Mouse (Mus musculus): ENCODE results near the gene AC170998.1. TPM values are rescaled to one million over a fixed set of nuclear protein-coding genes. Genes with fewer than 3 reads are reported as not detected.

AC170998.1 gene
- polyA plus RNA-seq, 1 experiment from 2014 or later: 2.3 TPM

- H3K9me3 ChIP-seq: no peaks in the 10 kb centered on the region
- no peak overlapping the region for H3K4me3 ChIP-seq
- no peak for ATAC-seq (replicated peaks)
- H3K4me2 ChIP-seq (replicated peaks): no peak overlapping the region
- peaks cover 31% of the 10 kb centered on the region for H3K36me3 ChIP-seq
- no peaks in the 10 kb centered on the region for H3K4me1 ChIP-seq
- 97% methylated on average over 6 of the region's 6 CpGs for WGBS
- H3K27me3 ChIP-seq: no peaks in the 10 kb centered on the region
- H3K27ac ChIP-seq (replicated peaks): no peak overlapping the region
- H3K9ac ChIP-seq (replicated peaks): no peak overlapping the region
These were observed 13.4 kb downstream of the AC170998.1 start for GRCm38 (mm10) chr17:28739244-28739643.

- ATAC-seq (replicated peaks): no peak
- H3K4me3 ChIP-seq: no peak overlapping the region
- no peaks in the 10 kb centered on the region for H3K9me3 ChIP-seq
- no peak overlapping the region for H3K27ac ChIP-seq (replicated peaks)
- peaks cover 39% of the 10 kb centered on the region for H3K36me3 ChIP-seq
- H3K27me3 ChIP-seq: no peaks in the 10 kb centered on the region
- no peaks in the 10 kb centered on the region for H3K4me1 ChIP-seq
- no peak overlapping the region for H3K9ac ChIP-seq (replicated peaks)
- 85% methylated on average over 11 of the region's 11 CpGs for WGBS
- H3K4me2 ChIP-seq (replicated peaks): no peak overlapping the region
These were observed 17.4 kb downstream of the AC170998.1 start for GRCm38 (mm10) chr17:28743145-28743866.

- Histone ChIP-seq H3K36me3 (peaks cover 39% of the 10 kb centered on the region), H3K4me2 (replicated peaks) (no peak overlapping the region), H3K27ac (replicated peaks) (no peak overlapping the region), H3K9me3 (no peaks in the 10 kb centered on the region), H3K4me3 (no peak overlapping the region), H3K27me3 (no peaks in the 10 kb centered on the region), H3K4me1 (no peaks in the 10 kb centered on the region), H3K9ac (replicated peaks) (no peak overlapping the region)
- ATAC-seq (replicated peaks): no peak
- WGBS: 90% methylated on average over 9 of the region's 9 CpGs
These were observed 18.0 kb downstream of the AC170998.1 start for GRCm38 (mm10) chr17:28743916-28744315.

- no peak for ATAC-seq (replicated peaks)
- Histone ChIP-seq H3K4me3 (no peak overlapping the region), H3K9ac (replicated peaks) (no peak overlapping the region), H3K9me3 (no peaks in the 10 kb centered on the region), H3K27me3 (no peaks in the 10 kb centered on the region), H3K4me2 (replicated peaks) (no peak overlapping the region), H3K27ac (replicated peaks) (no peak overlapping the region), H3K4me1 (no peaks in the 10 kb centered on the region), H3K36me3 (peaks cover 36% of the 10 kb centered on the region)
- WGBS: 85% methylated on average over 6 of the region's 6 CpGs
These were observed 19.9 kb downstream of the AC170998.1 start for GRCm38 (mm10) chr17:28745773-28746172.

GRCm38 (mm10) chr17:28748001-28748400 lies 22.1 kb downstream of the AC170998.1 start:
- WGBS: 85% methylated on average over 4 of the region's 4 CpGs
- Histone ChIP-seq H3K9me3 (no peaks in the 10 kb centered on the region), H3K4me3 (no peak overlapping the region), H3K4me2 (replicated peaks) (no peak overlapping the region), H3K9ac (replicated peaks) (no peak overlapping the region), H3K27me3 (no peaks in the 10 kb centered on the region), H3K27ac (replicated peaks) (no peak overlapping the region), H3K4me1 (no peaks in the 10 kb centered on the region), H3K36me3 (peaks cover 29% of the 10 kb centered on the region)
- ATAC-seq (replicated peaks): no peak

- Histone ChIP-seq H3K36me3 (peaks cover 6% of the 10 kb centered on the region; the same call in 1 of the 2 replicates), H3K27ac (replicated peaks) (no peak overlapping the region), H3K4me2 (replicated peaks) (no peak overlapping the region), H3K9me3 (no peaks in the 10 kb centered on the region), H3K9ac (replicated peaks) (no peak overlapping the region), H3K4me3 (no peak overlapping the region), H3K27me3 (no peaks in the 10 kb centered on the region), H3K4me1 (no peaks in the 10 kb centered on the region)
- no peak for ATAC-seq (replicated peaks)
- WGBS: 88% methylated on average over 6 of the region's 6 CpGs
These were observed 24.7 kb downstream of the AC170998.1 start for GRCm38 (mm10) chr17:28750580-28750979.

- no peak overlapping the region for H3K27ac ChIP-seq (replicated peaks)
- H3K27me3 ChIP-seq: no peaks in the 10 kb centered on the region
- H3K4me1 ChIP-seq: no peaks in the 10 kb centered on the region
- 69% methylated on average over 5 of the region's 5 CpGs for WGBS
- no peaks in the 10 kb centered on the region for H3K9me3 ChIP-seq
- H3K4me3 ChIP-seq: no peak overlapping the region
- no peak overlapping the region for H3K4me2 ChIP-seq (replicated peaks)
- H3K9ac ChIP-seq (replicated peaks): no peak overlapping the region
- ATAC-seq (replicated peaks): no peak
- no peaks in the 10 kb centered on the region for H3K36me3 ChIP-seq
These were observed 30.6 kb downstream of the AC170998.1 start for GRCm38 (mm10) chr17:28756447-28756846.

- no peak for ATAC-seq (replicated peaks)
- Histone ChIP-seq H3K9ac (replicated peaks) (no peak overlapping the region), H3K9me3 (no peaks in the 10 kb centered on the region), H3K36me3 (no peaks in the 10 kb centered on the region), H3K4me2 (replicated peaks) (no peak overlapping the region), H3K27me3 (no peaks in the 10 kb centered on the region), H3K27ac (replicated peaks) (no peak overlapping the region), H3K4me1 (no peaks in the 10 kb centered on the region), H3K4me3 (no peak overlapping the region)
- 72% methylated on average over 2 of the region's 2 CpGs for WGBS
These were observed 31.6 kb downstream of the AC170998.1 start for GRCm38 (mm10) chr17:28757470-28757869.

- Histone ChIP-seq H3K9ac (replicated peaks) (no peak overlapping the region), H3K4me2 (replicated peaks) (no peak overlapping the region), H3K4me3 (no peak overlapping the region), H3K27me3 (no peaks in the 10 kb centered on the region), H3K4me1 (no peaks in the 10 kb centered on the region), H3K27ac (replicated peaks) (no peak overlapping the region), H3K36me3 (no peaks in the 10 kb centered on the region), H3K9me3 (no peaks in the 10 kb centered on the region)
- ATAC-seq (replicated peaks): no peak
- WGBS: 85% methylated on average over 8 of the region's 8 CpGs
These were observed 34.9 kb downstream of the AC170998.1 start for GRCm38 (mm10) chr17:28760736-28761312.

GRCm38 (mm10) chr17:28761871-28762270 lies 36.0 kb downstream of the AC170998.1 start:
- Histone ChIP-seq H3K27ac (replicated peaks) (no peak overlapping the region), H3K4me1 (no peaks in the 10 kb centered on the region), H3K36me3 (no peaks in the 10 kb centered on the region), H3K4me3 (no peak overlapping the region), H3K27me3 (no peaks in the 10 kb centered on the region), H3K9ac (replicated peaks) (no peak overlapping the region), H3K4me2 (replicated peaks) (no peak overlapping the region), H3K9me3 (no peaks in the 10 kb centered on the region)
- WGBS: 20% methylated on average over 3 of the region's 3 CpGs
- ATAC-seq (replicated peaks): no peak

GRCm38 (mm10) chr17:28766203-28766602 lies 40.3 kb downstream of the AC170998.1 start:
- WGBS: 78% methylated on average over 3 of the region's 3 CpGs
- H3K27me3 ChIP-seq: peaks cover 29% of the 10 kb centered on the region
- no peaks in the 10 kb centered on the region for H3K9me3 ChIP-seq
- no peak for ATAC-seq (replicated peaks)
- no peak overlapping the region for H3K27ac ChIP-seq (replicated peaks)
- H3K9ac ChIP-seq (replicated peaks): no peak overlapping the region
- no peak overlapping the region for H3K4me2 ChIP-seq (replicated peaks)
- H3K4me1 ChIP-seq: peaks cover 16% of the 10 kb centered on the region
- no peak overlapping the region for H3K4me3 ChIP-seq
- H3K36me3 ChIP-seq: no peaks in the 10 kb centered on the region

- no peaks in the 10 kb centered on the region for H3K9me3 ChIP-seq
- WGBS: 78% methylated on average over 11 of the region's 11 CpGs
- H3K4me3 ChIP-seq: no peak overlapping the region
- no peak for ATAC-seq (replicated peaks)
- H3K4me2 ChIP-seq (replicated peaks): no peak overlapping the region
- no peaks in the 10 kb centered on the region for H3K36me3 ChIP-seq
- no peak overlapping the region for H3K9ac ChIP-seq (replicated peaks)
- peaks cover 29% of the 10 kb centered on the region for H3K27me3 ChIP-seq
- H3K4me1 ChIP-seq: peaks cover 16% of the 10 kb centered on the region
- no peak overlapping the region for H3K27ac ChIP-seq (replicated peaks)
These were observed 41.1 kb downstream of the AC170998.1 start for GRCm38 (mm10) chr17:28766781-28767515.

Data from forebrain, embryonic 15.5 days (tissue).